Mouse (Mus musculus): ENCODE measurements around the gene Sstr5. TPM values are rescaled to one million over a fixed set of nuclear protein-coding genes. Genes with fewer than 3 reads are reported as not detected.

Sstr5 gene
- total and polyA plus RNA-seq, 3 experiments: 0.16 TPM; not detected in 2

DNA sequence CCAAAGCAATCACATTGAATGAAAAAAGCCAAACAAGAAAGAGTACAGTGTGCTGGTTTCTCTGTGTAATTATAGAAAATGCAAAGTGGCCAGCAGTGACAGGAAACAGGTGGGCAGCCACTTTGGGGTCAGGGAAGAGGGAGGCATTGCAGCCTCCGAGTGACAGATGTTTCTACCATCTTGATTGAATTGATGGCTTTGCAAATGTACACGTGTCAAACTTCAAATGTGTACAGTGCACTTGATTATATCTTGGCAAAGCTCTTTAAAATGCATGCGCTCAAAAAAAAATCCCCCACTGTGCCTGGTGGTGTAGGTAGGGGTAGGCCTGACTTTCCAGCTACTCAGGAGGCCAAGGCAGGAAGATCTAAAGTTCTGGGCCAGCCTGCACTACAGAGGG is 54.2 kb downstream of the Sstr5 start:
- peaks cover 28% of the 10 kb centered on the region for H3K27me3 ChIP-seq (ENCODE audit: insufficient read depth, low read length)
- TF ChIP-seq GATA2 (IDR thresholded peaks at IDR 0.05; ENCODE audit: borderline replicate concordance, low read depth, low read length) (no peak), POLR2AphosphoS5 (IDR thresholded peaks at IDR 0.05; ENCODE audit: insufficient replicate concordance, low read depth, low read length) (no peak), CTCF (IDR thresholded peaks at IDR 0.05; ENCODE audit: low read depth, low read length) (no peak), TAL1 (conservative IDR thresholded peaks at IDR 0.05; ENCODE audit: low read depth, low read length) (no peak)
- DNase-seq (ENCODE audit: low spot score): no peak
- no peak for ATAC-seq (ENCODE audit: extremely low read depth, insufficient number of reproducible peaks, low FRiP score, poor library complexity, severe bottlenecking)
- H3K4me3 ChIP-seq (ENCODE audit: low read depth, low read length): no peak overlapping the region
- H3K36me3 ChIP-seq (replicated peaks): no peaks in the 10 kb centered on the region
- H3K9me3 ChIP-seq (replicated peaks): no peaks in the 10 kb centered on the region
- H3K4me1 ChIP-seq (ENCODE audit: insufficient read depth, low read depth, low read length): no peaks in the 10 kb centered on the region

GRCm38 (mm10) chr17:25441417-25441816 is 55.7 kb downstream of the Sstr5 start:
- no peak for DNase-seq (ENCODE audit: low spot score)
- no peak for ATAC-seq (ENCODE audit: extremely low read depth, insufficient number of reproducible peaks, low FRiP score, poor library complexity, severe bottlenecking)
- Histone ChIP-seq H3K4me1 (ENCODE audit: insufficient read depth, low read depth, low read length) (no peaks in the 10 kb centered on the region), H3K9me3 (replicated peaks) (no peaks in the 10 kb centered on the region), H3K36me3 (replicated peaks) (no peaks in the 10 kb centered on the region), H3K27me3 (ENCODE audit: insufficient read depth, low read length) (peaks cover 29% of the 10 kb centered on the region), H3K4me3 (ENCODE audit: low read depth, low read length) (no peak overlapping the region)
- TF ChIP-seq TAL1 (conservative IDR thresholded peaks at IDR 0.05; ENCODE audit: low read depth, low read length) (no peak), GATA2 (IDR thresholded peaks at IDR 0.05; ENCODE audit: borderline replicate concordance, low read depth, low read length) (no peak)

Other genes with a start within 250 kb of the Sstr5 start
- not detected in 2 replicates for gene Baiap3, start 240.9 kb downstream of the Sstr5 start, total RNA-seq (2014; fragmentation: Nextera tagmentation)
- 0.17 and 0.33 TPM in 2 replicates for gene Baiap3, start 240.9 kb downstream of the Sstr5 start, total RNA-seq (2017)
- 0.06 TPM in 1 of 2 replicates, not detected in the other for gene Baiap3, start 240.9 kb downstream of the Sstr5 start, polyA plus RNA-seq (2012)
- gene Ube2i, start 222.7 kb downstream of the Sstr5 start, total RNA-seq (2014; fragmentation: Nextera tagmentation): 516 and 535 TPM in 2 replicates
- 421 and 442 TPM in 2 replicates for gene Ube2i, start 222.7 kb downstream of the Sstr5 start, total RNA-seq (2017)
- gene Ube2i, start 222.7 kb downstream of the Sstr5 start, polyA plus RNA-seq (2012): 422 and 440 TPM in 2 replicates
- not detected in 2 replicates for gene Prss34, start 198.9 kb downstream of the Sstr5 start, total RNA-seq (2014; fragmentation: Nextera tagmentation)
- gene Prss34, start 198.9 kb downstream of the Sstr5 start, total RNA-seq (2017): not detected in 2 replicates
- 0.06 TPM in 1 of 2 replicates, not detected in the other for gene Prss34, start 198.9 kb downstream of the Sstr5 start, polyA plus RNA-seq (2012)
- gene Prss28, start 188.6 kb downstream of the Sstr5 start, total RNA-seq (2014; fragmentation: Nextera tagmentation): not detected in 2 replicates
- gene Prss28, start 188.6 kb downstream of the Sstr5 start, total RNA-seq (2017): 0.11 TPM in 1 of 2 replicates, not detected in the other
- not detected in 2 replicates for gene Prss28, start 188.6 kb downstream of the Sstr5 start, polyA plus RNA-seq (2012)
- gene Prss29, start 178.6 kb downstream of the Sstr5 start, total RNA-seq (2014; fragmentation: Nextera tagmentation): not detected in 2 replicates
- gene Prss29, start 178.6 kb downstream of the Sstr5 start, total RNA-seq (2017): not detected in 2 replicates
- not detected in 2 replicates for gene Prss29, start 178.6 kb downstream of the Sstr5 start, polyA plus RNA-seq (2012)
- 0.75 TPM in 1 of 2 replicates, not detected in the other for gene Tpsab1, start 151.7 kb downstream of the Sstr5 start, total RNA-seq (2014; fragmentation: Nextera tagmentation)
- gene Tpsab1, start 151.7 kb downstream of the Sstr5 start, total RNA-seq (2017): 14.2 and 14.5 TPM in 2 replicates
- 0.12 and 0.14 TPM in 2 replicates for gene Tpsab1, start 151.7 kb downstream of the Sstr5 start, polyA plus RNA-seq (2012)
- 0.58 TPM in 1 of 2 replicates, not detected in the other for gene Tpsb2, start 131.0 kb downstream of the Sstr5 start, total RNA-seq (2014; fragmentation: Nextera tagmentation)
- gene Tpsb2, start 131.0 kb downstream of the Sstr5 start, total RNA-seq (2017): 12.9 and 15.4 TPM in 2 replicates
- gene Tpsb2, start 131.0 kb downstream of the Sstr5 start, polyA plus RNA-seq (2012): not detected in 2 replicates
- not detected in 2 replicates for gene Tpsg1, start 128.0 kb downstream of the Sstr5 start, total RNA-seq (2014; fragmentation: Nextera tagmentation)
- 0.60 and 0.70 TPM in 2 replicates for gene Tpsg1, start 128.0 kb downstream of the Sstr5 start, total RNA-seq (2017)
- not detected in 2 replicates for gene Tpsg1, start 128.0 kb downstream of the Sstr5 start, polyA plus RNA-seq (2012)
- not detected in 2 replicates for gene Cacna1h, start 63.5 kb downstream of the Sstr5 start, total RNA-seq (2014; fragmentation: Nextera tagmentation)
- gene Cacna1h, start 63.5 kb downstream of the Sstr5 start, total RNA-seq (2017): under 0.01 and 0.22 TPM in 2 replicates
- gene Cacna1h, start 63.5 kb downstream of the Sstr5 start, polyA plus RNA-seq (2012): not detected in 2 replicates
- gene Tekt4, start 42.7 kb downstream of the Sstr5 start, total RNA-seq (2014; fragmentation: Nextera tagmentation): not detected in 2 replicates
- gene Tekt4, start 42.7 kb downstream of the Sstr5 start, total RNA-seq (2017): not detected in 2 replicates
- gene Tekt4, start 42.7 kb downstream of the Sstr5 start, polyA plus RNA-seq (2012): not detected in 2 replicates
- not detected in 2 replicates for gene Sox8, start 73.4 kb upstream of the Sstr5 start, total RNA-seq (2014; fragmentation: Nextera tagmentation)
- 0.11 TPM in 1 of 2 replicates, not detected in the other for gene Sox8, start 73.4 kb upstream of the Sstr5 start, total RNA-seq (2017)
- not detected in 2 replicates for gene Sox8, start 73.4 kb upstream of the Sstr5 start, polyA plus RNA-seq (2012)
- gene Lmf1, start 81.8 kb upstream of the Sstr5 start, total RNA-seq (2014; fragmentation: Nextera tagmentation): 27.6 and 29.9 TPM in 2 replicates
- gene Lmf1, start 81.8 kb upstream of the Sstr5 start, total RNA-seq (2017): 8.7 and 8.8 TPM in 2 replicates
- gene Lmf1, start 81.8 kb upstream of the Sstr5 start, polyA plus RNA-seq (2012): 15.7 and 16.2 TPM in 2 replicates
- not detected in 2 replicates for gene Gng13, start 219.9 kb upstream of the Sstr5 start, total RNA-seq (2014; fragmentation: Nextera tagmentation)
- 0.16 TPM in 1 of 2 replicates, not detected in the other for gene Gng13, start 219.9 kb upstream of the Sstr5 start, total RNA-seq (2017)
- gene Gng13, start 219.9 kb upstream of the Sstr5 start, polyA plus RNA-seq (2012): not detected in 2 replicates
- 7.3 and 17.7 TPM in 2 replicates for gene Chtf18, start 230.1 kb upstream of the Sstr5 start, total RNA-seq (2014; fragmentation: Nextera tagmentation)
- gene Chtf18, start 230.1 kb upstream of the Sstr5 start, total RNA-seq (2017): 24.4 and 26.2 TPM in 2 replicates
- gene Chtf18, start 230.1 kb upstream of the Sstr5 start, polyA plus RNA-seq (2012): 80.9 and 89.1 TPM in 2 replicates
- gene Rpusd1, start 230.4 kb upstream of the Sstr5 start, total RNA-seq (2014; fragmentation: Nextera tagmentation): 7.5 and 7.8 TPM in 2 replicates
- 3.6 and 4.2 TPM in 2 replicates for gene Rpusd1, start 230.4 kb upstream of the Sstr5 start, total RNA-seq (2017)
- gene Rpusd1, start 230.4 kb upstream of the Sstr5 start, polyA plus RNA-seq (2012): 28.2 and 30.1 TPM in 2 replicates
- not detected in 2 replicates for gene Mslnl, start 238.8 kb upstream of the Sstr5 start, total RNA-seq (2014; fragmentation: Nextera tagmentation)
- not detected in 2 replicates for gene Mslnl, start 238.8 kb upstream of the Sstr5 start, total RNA-seq (2017)
- gene Mslnl, start 238.8 kb upstream of the Sstr5 start, polyA plus RNA-seq (2012): not detected in 2 replicates